Mouse (Mus musculus) myocyte (in vitro differentiated cells): ENCODE data around the gene Pomgnt2. TPM values are rescaled to one million over a fixed set of nuclear protein-coding genes. Genes with fewer than 3 reads are reported as not detected.
"Not testable (repeated sequence)": the region's sequence is repeated elsewhere in the genome, so short reads cannot be mapped to it uniquely, and the experiment has no call there.

Source experiments
- H3K27me3 ChIP-seq: one replicate; pipeline ENCODE4 v1.6.1; 2011; ENCODE audit not compliant: control insufficient read depth, insufficient read depth, insufficient read length
- H3K36me3 ChIP-seq: one replicate; pipeline ENCODE4 v1.6.1; 2011; ENCODE audit not compliant: control insufficient read depth, insufficient read depth
- H3K4me2 ChIP-seq: one replicate; pipeline ENCODE4 v1.6.1; 2011; ENCODE audit warnings: low read depth, control low read depth
- H3K4me3 ChIP-seq: one replicate; pipeline ENCODE4 v1.5.1; 2011; ENCODE audit warnings: mild to moderate bottlenecking, control low read depth, moderate library complexity
- H3K79me2 ChIP-seq: one replicate; pipeline ENCODE4 v1.6.1; 2011; ENCODE audit not compliant: control insufficient read depth, insufficient read depth
- H3ac ChIP-seq: one replicate; pipeline ENCODE4 v1.6.1; 2011; ENCODE audit not compliant: control insufficient read depth, insufficient read length
- CEBPB ChIP-seq: IDR thresholded peaks from 2 replicates; pipeline ENCODE4 v1.6.1; 2011; ENCODE audit warnings: mild to moderate bottlenecking, moderate library complexity; ENCODE audit not compliant: poor library complexity, insufficient read depth, severe bottlenecking
- E2F4 ChIP-seq: IDR thresholded peaks from one replicate; pipeline ENCODE4 v1.6.1; 2011; ENCODE audit warnings: mild to moderate bottlenecking, control low read depth, moderate library complexity; ENCODE audit not compliant: insufficient read depth
- MAX ChIP-seq: IDR thresholded peaks from one replicate; pipeline ENCODE4 v1.6.1; 2011; ENCODE audit warnings: low read depth, mild to moderate bottlenecking, control low read depth
- MYOD1 ChIP-seq, 3 experiments: IDR thresholded peaks; one replicate each; pipeline ENCODE4 v1.6.1; 2011; ENCODE audit warnings: control low read depth in 2 of 3, low read depth in 2 of 3, mild to moderate bottlenecking in 2 of 3, moderate library complexity in 1 of 3; ENCODE audit not compliant: insufficient read length in 2 of 3, control insufficient read depth in 1 of 3
- MYOG ChIP-seq, 3 experiments: IDR thresholded peaks; one replicate each; pipeline ENCODE4 v1.6.1; 2011; ENCODE audit warnings: control low read depth in 2 of 3, low read depth in 2 of 3, mild to moderate bottlenecking in 2 of 3; ENCODE audit not compliant: insufficient read length in 2 of 3, control insufficient read depth in 1 of 3, insufficient read depth in 1 of 3
- POLR2A ChIP-seq: IDR thresholded peaks from one replicate; pipeline ENCODE4 v1.6.1; 2011; ENCODE audit warnings: low read depth, mild to moderate bottlenecking, control low read depth, moderate library complexity; ENCODE audit not compliant: insufficient read length
- POLR2AphosphoS2 ChIP-seq: IDR thresholded peaks from one replicate; pipeline ENCODE4 v1.6.1; 2011; ENCODE audit warnings: low read depth, control low read depth; ENCODE audit not compliant: insufficient read length
- REST ChIP-seq: IDR thresholded peaks from one replicate; pipeline ENCODE4 v1.6.1; 2011; ENCODE audit warnings: mild to moderate bottlenecking, control low read depth, moderate library complexity; ENCODE audit not compliant: insufficient read depth, insufficient read length
- SRF ChIP-seq: IDR thresholded peaks from one replicate; pipeline ENCODE4 v1.6.1; 2011; ENCODE audit warnings: low read depth; ENCODE audit not compliant: control insufficient read depth, insufficient read length
- TCF12 ChIP-seq: IDR thresholded peaks from one replicate; pipeline ENCODE4 v1.6.1; 2011; ENCODE audit warnings: mild to moderate bottlenecking, control low read depth; ENCODE audit not compliant: poor library complexity, insufficient read depth, severe bottlenecking
- TCF3 ChIP-seq: IDR thresholded peaks from one replicate; pipeline ENCODE4 v1.6.1; 2011; ENCODE audit warnings: low read depth, control low read depth; ENCODE audit not compliant: insufficient read length
- USF1 ChIP-seq: IDR thresholded peaks from one replicate; pipeline ENCODE4 v1.6.1; 2011; ENCODE audit warnings: low read depth, mild to moderate bottlenecking, control low read depth, moderate library complexity
- polyA plus RNA-seq: library from polyadenylated mRNA; unstranded; fragments of >200 nt; fragmentation: generic; extraction: Trizol; gene quantifications from one replicate; pipeline ENCODE4 v1.2.1, GENCODE M21; 2012; ENCODE audit warnings: missing spikeins

The Pomgnt2 gene
- polyA plus RNA-seq, 1 experiment = 2.2 TPM

DNA sequence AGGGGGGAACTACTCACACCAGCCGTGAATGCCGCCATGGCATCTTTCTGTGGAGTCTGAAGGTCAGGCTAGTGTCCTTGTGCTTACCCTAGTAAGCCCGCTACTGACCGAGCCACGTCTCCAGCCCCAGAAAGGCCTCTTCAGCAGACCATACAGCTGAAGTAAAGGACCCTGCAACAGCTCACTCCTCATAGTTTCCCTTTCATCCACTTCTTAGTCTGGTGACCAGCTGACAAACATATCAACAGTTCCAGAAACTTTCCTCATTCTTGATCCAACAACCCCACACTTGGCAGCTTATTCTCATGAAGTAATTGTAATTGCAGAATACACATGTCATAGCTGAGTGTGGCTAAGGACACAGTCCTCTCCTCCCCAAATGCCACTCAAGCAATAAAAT, 27.0 kb upstream of the Pomgnt2 start:
- no peak for TF ChIP-seq USF1
- no peak for TF ChIP-seq TCF3
- TF ChIP-seq E2F4 = no peak
- no peak for TF ChIP-seq MYOG (IDR thresholded peaks at IDR 0.05; ENCODE audit: control insufficient read depth in 1 of 3, insufficient read depth in 1 of 3, insufficient read length in 2 of 3, low read depth in 2 of 3)
- TF ChIP-seq CEBPB = no peak
- Histone ChIP-seq H3K79me2 (no peaks in the 10 kb centered on the region), H3K4me3 (no peak overlapping the region), H3ac (no peak overlapping the region), H3K36me3 (no peaks in the 10 kb centered on the region), H3K27me3 (no peaks in the 10 kb centered on the region), H3K4me2 (no peak overlapping the region)

DNA sequence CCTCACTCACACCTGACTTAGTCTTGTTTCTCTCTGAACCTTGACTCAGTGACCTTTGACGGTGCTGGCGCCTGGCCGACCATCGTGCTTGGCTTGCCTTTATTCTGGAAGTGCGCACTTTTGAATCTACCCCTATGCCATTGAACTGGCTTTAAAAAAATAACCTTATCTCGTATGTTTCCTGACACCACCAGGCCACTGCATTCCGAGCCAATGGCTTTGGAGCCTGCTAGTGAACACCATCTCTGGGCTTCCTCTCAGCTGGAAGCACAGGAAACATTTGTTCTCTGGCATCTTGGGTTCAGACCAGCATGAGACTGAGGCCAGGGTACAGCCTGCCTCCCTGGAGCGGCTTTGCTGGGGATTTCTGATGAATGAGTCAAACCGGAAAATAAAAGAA, 25.9 kb upstream of the Pomgnt2 start:
- TF ChIP-seq CEBPB (no peak), MAX (no peak), MYOG (IDR thresholded peaks at IDR 0.05; ENCODE audit: control insufficient read depth in 1 of 3, insufficient read depth in 1 of 3, insufficient read length in 2 of 3, low read depth in 2 of 3) (peak in 1 of 3 experiments; percentile 31), REST (no peak), TCF3 (no peak)
- H3K36me3 ChIP-seq = no peaks in the 10 kb centered on the region
- no peak overlapping the region for H3ac ChIP-seq
- peaks cover 5% of the 10 kb centered on the region for H3K27me3 ChIP-seq
- H3K79me2 ChIP-seq = no peaks in the 10 kb centered on the region
- H3K4me3 ChIP-seq = no peak overlapping the region
- H3K4me2 ChIP-seq = no peak overlapping the region

DNA sequence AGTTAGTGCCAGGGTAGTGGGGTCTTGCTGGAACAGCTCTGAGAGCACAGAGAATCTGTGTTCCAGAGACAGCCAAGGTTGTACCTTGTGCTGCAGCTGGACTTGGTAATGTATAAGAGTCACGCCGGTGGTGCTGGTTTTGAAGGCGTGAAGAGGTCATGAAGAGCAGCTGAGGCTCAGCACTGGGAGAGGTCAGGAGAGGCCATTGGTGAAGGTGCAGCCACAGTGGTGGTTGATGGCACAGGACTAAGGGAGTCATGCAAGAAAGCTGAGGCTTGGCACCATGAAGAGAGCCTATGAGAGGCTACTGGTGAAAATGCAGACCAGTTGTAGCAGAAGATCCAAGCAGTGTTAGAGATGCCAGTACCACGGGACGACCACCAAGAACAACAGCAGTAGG, 24.7 kb upstream of the Pomgnt2 start:
- no peak overlapping the region for H3K4me3 ChIP-seq
- no peak overlapping the region for H3K4me2 ChIP-seq
- no peak overlapping the region for H3ac ChIP-seq
- no peaks in the 10 kb centered on the region for H3K79me2 ChIP-seq
- peaks cover 9% of the 10 kb centered on the region for H3K27me3 ChIP-seq
- H3K36me3 ChIP-seq = no peaks in the 10 kb centered on the region
- TF ChIP-seq USF1 (no peak), SRF (no peak), MYOD1 (IDR thresholded peaks at IDR 0.05; ENCODE audit: control insufficient read depth in 1 of 3, insufficient read length in 2 of 3, low read depth in 2 of 3) (no peak), REST (no peak), MAX (no peak), POLR2A (no peak), E2F4 (no peak), POLR2AphosphoS2 (no peak), TCF3 (no peak), CEBPB (no peak), TCF12 (no peak), MYOG (IDR thresholded peaks at IDR 0.05; ENCODE audit: control insufficient read depth in 1 of 3, insufficient read depth in 1 of 3, insufficient read length in 2 of 3, low read depth in 2 of 3) (no peak)

DNA sequence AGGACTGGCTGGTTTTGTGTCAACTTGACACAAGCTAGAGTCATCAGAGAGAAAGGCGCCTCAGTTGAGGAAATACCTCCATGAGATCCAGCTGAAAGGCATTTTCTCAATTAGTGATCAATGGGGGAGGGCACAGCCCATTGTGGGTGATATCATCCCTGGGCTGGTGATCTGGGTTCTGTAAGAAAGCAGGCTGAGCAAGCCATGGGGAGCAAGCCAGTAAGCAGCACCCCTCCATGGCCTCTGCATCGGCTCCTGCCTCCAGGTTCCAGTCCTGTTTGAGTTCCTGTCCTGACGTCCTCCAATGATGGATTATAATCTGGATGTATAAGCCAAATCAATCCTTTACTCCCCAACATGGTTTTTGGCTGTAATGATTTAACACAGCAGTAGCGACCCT, 24.3 kb upstream of the Pomgnt2 start:
- not testable (repeated sequence) for H3K4me2 ChIP-seq, H3K27me3 ChIP-seq, H3K79me2 ChIP-seq, H3K4me3 ChIP-seq, H3K36me3 ChIP-seq, H3ac ChIP-seq

DNA sequence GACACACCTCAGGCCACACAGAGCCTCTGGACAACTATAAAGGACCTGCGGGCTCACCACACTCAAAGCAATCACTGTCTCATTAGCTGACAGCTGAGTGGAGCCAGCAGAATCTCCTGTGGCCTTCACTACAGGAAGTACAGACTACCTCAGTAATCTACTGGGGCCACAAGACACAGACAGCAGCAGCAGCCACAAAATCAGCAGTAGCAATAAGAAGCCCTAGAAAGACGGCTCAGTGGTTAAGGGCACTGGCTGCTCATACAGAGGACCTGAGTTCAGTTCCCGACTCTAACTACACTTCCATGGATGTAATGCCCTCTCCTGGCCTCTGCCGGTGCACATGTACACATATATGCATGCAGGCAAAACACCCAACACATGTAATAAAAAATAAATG, 23.4 kb upstream of the Pomgnt2 start:
- H3K36me3 ChIP-seq = no peaks in the 10 kb centered on the region
- no peak overlapping the region for H3K4me2 ChIP-seq
- H3K4me3 ChIP-seq = no peak overlapping the region
- H3K27me3 ChIP-seq = peaks cover 9% of the 10 kb centered on the region
- H3K79me2 ChIP-seq = no peaks in the 10 kb centered on the region
- H3ac ChIP-seq = no peak overlapping the region
- no peak for TF ChIP-seq POLR2AphosphoS2
- TF ChIP-seq TCF3 = no peak
- TF ChIP-seq USF1 = no peak
- no peak for TF ChIP-seq E2F4
- no peak for TF ChIP-seq CEBPB
- no peak for TF ChIP-seq MYOG (IDR thresholded peaks at IDR 0.05; ENCODE audit: control insufficient read depth in 1 of 3, insufficient read depth in 1 of 3, insufficient read length in 2 of 3, low read depth in 2 of 3)

DNA sequence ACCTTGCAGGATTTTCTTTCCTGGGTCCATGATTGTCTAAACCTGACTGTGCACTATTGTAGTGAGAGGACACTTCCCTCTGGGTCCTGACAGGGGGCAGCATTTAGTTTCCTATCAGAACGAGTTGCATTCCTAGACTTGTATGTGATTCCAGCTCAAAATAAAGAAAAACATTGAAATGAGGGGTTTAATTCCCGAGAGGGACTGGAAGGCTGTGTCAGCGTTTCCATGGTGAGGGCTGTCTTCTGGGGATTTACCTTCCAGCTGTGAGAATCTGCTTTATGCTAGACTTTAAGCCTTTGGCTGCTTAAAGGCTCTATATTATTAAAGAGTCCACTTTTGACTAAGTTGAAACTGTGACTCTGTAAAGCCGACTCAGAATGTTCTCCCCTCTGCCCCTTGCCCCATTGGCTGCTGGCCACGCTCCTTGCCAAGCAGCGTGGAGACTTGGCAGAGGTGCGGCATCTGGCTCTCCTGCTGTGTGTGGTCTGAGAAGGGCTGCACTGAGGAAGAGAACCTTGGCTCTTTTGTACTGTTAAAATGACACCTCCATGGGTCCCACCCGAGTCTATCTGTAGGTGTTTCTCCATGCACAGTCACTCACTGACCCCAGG, 22.0 kb upstream of the Pomgnt2 start:
- Histone ChIP-seq H3K4me3 (no peak overlapping the region), H3ac (no peak overlapping the region)

More for the DNA sequence above, 22.0 kb upstream of the Pomgnt2 start:
- H3K4me2 ChIP-seq = peak overlapping the region; percentile 20
- H3K27me3 ChIP-seq = peaks cover 9% of the 10 kb centered on the region
- H3K79me2 ChIP-seq = no peaks in the 10 kb centered on the region
- TF ChIP-seq CEBPB = no peak
- TF ChIP-seq MYOD1 (IDR thresholded peaks at IDR 0.05; ENCODE audit: control insufficient read depth in 1 of 3, insufficient read length in 2 of 3, low read depth in 2 of 3) = no peak
- no peak for TF ChIP-seq TCF12
- no peak for TF ChIP-seq REST
- TF ChIP-seq SRF = no peak
- TF ChIP-seq USF1 = no peak
- TF ChIP-seq POLR2A = no peak
- TF ChIP-seq POLR2AphosphoS2 = no peak
- no peak for TF ChIP-seq TCF3
- TF ChIP-seq MYOG (IDR thresholded peaks at IDR 0.05; ENCODE audit: control insufficient read depth in 1 of 3, insufficient read depth in 1 of 3, insufficient read length in 2 of 3, low read depth in 2 of 3) = no peak
- TF ChIP-seq MAX = no peak
- no peak for TF ChIP-seq E2F4
- no peaks in the 10 kb centered on the region for H3K36me3 ChIP-seq
